Mouse (Mus musculus) CH12.LX (cell line): ENCODE results near the gene Znrf3. TPM values are rescaled to one million over a fixed set of nuclear protein-coding genes. Genes with fewer than 3 reads are reported as not detected.

Experiments
- DNase-seq: peaks from one replicate; pipeline ENCODE4 v3.0.0-alpha.2; 2013; ENCODE audit errors: extremely low read depth
- H3K27ac ChIP-seq: 2 replicates; pipeline ENCODE4 v1.5.1; 2012; ENCODE audit warnings: low read depth, mild to moderate bottlenecking, control low read depth, moderate library complexity; ENCODE audit not compliant: insufficient read depth
- H3K27me3 ChIP-seq: replicated peaks from 2 replicates; pipeline ENCODE3; 2012; ENCODE audit warnings: inconsistent platforms
- H3K36me3 ChIP-seq, 2 experiments: replicated peaks in 1 of 2; 2 replicates each; pipeline versions ENCODE3 to v1.6.1; 2012; ENCODE audit warnings: inconsistent platforms in 1 of 2, low read length in 1 of 2, mild to moderate bottlenecking in 1 of 2, mixed read lengths in 1 of 2, moderate library complexity in 1 of 2; ENCODE audit not compliant: control insufficient read depth in 1 of 2, insufficient read depth in 1 of 2
- H3K4me1 ChIP-seq, 2 experiments: 2 replicates each; pipeline ENCODE4 v1.6.1; 2012; ENCODE audit warnings: inconsistent platforms in 1 of 2, moderate library complexity in 1 of 2; ENCODE audit not compliant: insufficient read depth in 2 of 2, control insufficient read depth in 1 of 2
- H3K4me2 ChIP-seq: 2 replicates; pipeline ENCODE4 v1.6.1; 2012; ENCODE audit warnings: low read depth, mild to moderate bottlenecking, control low read depth; ENCODE audit not compliant: poor library complexity, insufficient read depth, severe bottlenecking
- H3K4me3 ChIP-seq, 3 experiments: fragments of 150-350 bp in 1 of 3; sonication (generic) in 1 of 3; replicated peaks in 1 of 3; 2 replicates each; pipeline versions ENCODE3 to v1.5.1; 2011 to 2012; ENCODE audit warnings: low read depth in 2 of 3, low read length in 2 of 3, mild to moderate bottlenecking in 2 of 3, moderate library complexity in 2 of 3, control low read depth in 1 of 3, improper control_type of control experiment in 1 of 3, inconsistent platforms in 1 of 3, mixed read lengths in 1 of 3; ENCODE audit not compliant: poor library complexity in 1 of 3
- H3K79me2 ChIP-seq: replicated peaks from 2 replicates; pipeline ENCODE4 v1.6.1; 2012; ENCODE audit warnings: mild to moderate bottlenecking, moderate library complexity; ENCODE audit not compliant: control insufficient read depth, poor library complexity, insufficient read depth, severe bottlenecking; ENCODE audit errors: extremely low read depth
- H3K9ac ChIP-seq: 2 replicates; pipeline ENCODE4 v1.6.1; 2012; ENCODE audit warnings: low read depth, mild to moderate bottlenecking, control low read depth, moderate library complexity; ENCODE audit not compliant: insufficient read depth
- H3K9me3 ChIP-seq: replicated peaks from 2 replicates; pipeline ENCODE3; 2012; ENCODE audit warnings: low read length, inconsistent platforms, mixed read lengths
- BHLHE40 ChIP-seq: IDR thresholded peaks from 2 replicates; pipeline ENCODE4 v1.6.1; 2011; ENCODE audit warnings: mild to moderate bottlenecking, low read depth, low read length, improper control_type of control experiment
- CHD1 ChIP-seq: IDR thresholded peaks from 2 replicates; pipeline ENCODE4 v1.6.1; 2012; ENCODE audit warnings: low read depth, low read length, improper control_type of control experiment, inconsistent platforms
- E2F4 ChIP-seq: IDR thresholded peaks from 2 replicates; pipeline ENCODE4 v1.6.1; 2011; ENCODE audit warnings: low read depth, low read length, improper control_type of control experiment; ENCODE audit not compliant: insufficient replicate concordance
- EP300 ChIP-seq: IDR thresholded peaks from 2 replicates; pipeline ENCODE4 v1.6.1; 2011; ENCODE audit warnings: low read length, improper control_type of control experiment
- ETS1 ChIP-seq: conservative IDR thresholded peaks from 2 replicates; pipeline ENCODE4 v1.6.1; 2012; ENCODE audit warnings: low read depth, mild to moderate bottlenecking, inconsistent platforms, low read length, improper control_type of control experiment, moderate library complexity
- HCFC1 ChIP-seq: IDR thresholded peaks from 2 replicates; pipeline ENCODE4 v1.6.1; 2012; ENCODE audit warnings: low read depth, mild to moderate bottlenecking, inconsistent platforms, low read length, improper control_type of control experiment
- JUND ChIP-seq: conservative IDR thresholded peaks from 2 replicates; pipeline ENCODE4 v1.6.1; 2011; ENCODE audit warnings: low read depth, low read length, improper control_type of control experiment
- MAX ChIP-seq: IDR thresholded peaks from 2 replicates; pipeline ENCODE4 v1.6.1; 2011; ENCODE audit warnings: low read length, improper control_type of control experiment
- MAZ ChIP-seq: IDR thresholded peaks from 2 replicates; pipeline ENCODE4 v1.6.1; 2012; ENCODE audit warnings: low read depth, mild to moderate bottlenecking, inconsistent platforms, low read length, improper control_type of control experiment, moderate library complexity
- MEF2A ChIP-seq: IDR thresholded peaks from 2 replicates; pipeline ENCODE4 v1.6.1; 2014; ENCODE audit warnings: low read depth, mild to moderate bottlenecking, inconsistent platforms, low read length, improper control_type of control experiment, borderline replicate concordance
- NELFE ChIP-seq: IDR thresholded peaks from 2 replicates; pipeline ENCODE4 v1.6.1; 2011; ENCODE audit warnings: low read depth, low read length, improper control_type of control experiment
- PAX5 ChIP-seq: IDR thresholded peaks from 2 replicates; pipeline ENCODE4 v1.6.1; 2012; ENCODE audit warnings: low read length, inconsistent platforms, mixed read lengths
- RAD21 ChIP-seq: IDR thresholded peaks from 2 replicates; pipeline ENCODE4 v1.6.1; 2011; ENCODE audit warnings: low read depth, mild to moderate bottlenecking, low read length, improper control_type of control experiment, moderate library complexity
- RCOR1 ChIP-seq: conservative IDR thresholded peaks from 2 replicates; pipeline ENCODE4 v1.6.1; 2012; ENCODE audit warnings: low read depth, mild to moderate bottlenecking, inconsistent platforms, low read length, improper control_type of control experiment
- SIN3A ChIP-seq: IDR thresholded peaks from 2 replicates; pipeline ENCODE4 v1.6.1; 2012; ENCODE audit warnings: low read length, improper control_type of control experiment, inconsistent platforms
- SMC3 ChIP-seq: IDR thresholded peaks from 2 replicates; pipeline ENCODE4 v1.6.1; 2011; ENCODE audit warnings: low read depth, low read length, improper control_type of control experiment
- UBTF ChIP-seq: IDR thresholded peaks from 2 replicates; pipeline ENCODE4 v1.6.1; 2012; ENCODE audit warnings: low read depth, mild to moderate bottlenecking, inconsistent platforms, low read length, improper control_type of control experiment, moderate library complexity
- ZC3H11A ChIP-seq: IDR thresholded peaks from 2 replicates; pipeline ENCODE4 v1.6.1; 2012; ENCODE audit warnings: low read depth, mild to moderate bottlenecking, inconsistent platforms, low read length, improper control_type of control experiment
- ZMIZ1 ChIP-seq: IDR thresholded peaks from 2 replicates; pipeline ENCODE4 v1.6.1; 2012; ENCODE audit warnings: low read depth, mild to moderate bottlenecking, inconsistent platforms, low read length, improper control_type of control experiment
- dilution Hi-C: fragments of 300-500 bp; cut with MboI; formaldehyde crosslinking; loops from 2 replicates; pipeline ENCODE4 v1.14.3; 2020; ENCODE audit warnings: low sequenced_read_pairs; ENCODE audit not compliant: extremely low pct_unique_long_range_greater_than_20kb, extremely low pct_ligation_motif_present
- in situ Hi-C: fragments of 300-500 bp; cut with MboI; formaldehyde crosslinking; loops from 3 replicates; pipeline ENCODE4 v1.14.3; 2019; ENCODE audit warnings: low sequenced_read_pairs, low pct_ligation_motif_present, low pct_unique_long_range_greater_than_20kb, mixed read lengths
- polyA plus RNA-seq: library from polyadenylated mRNA; unstranded; fragments of >175 nt; gene quantifications from 2 replicates; pipeline ENCODE4 v1.2.1, GENCODE M21; 2012; ENCODE audit warnings: low read depth; ENCODE audit not compliant: insufficient read length
- total RNA-seq, 2 experiments: library from RNA; depleted of rRNA; stranded (reverse); fragments of 300-350 nt in 1 of 2; fragments of >200 nt in 1 of 2; gene quantifications; 2 replicates each; pipeline ENCODE4 v1.2.3; 2012 to 2014

The Znrf3 gene
- total and polyA plus RNA-seq, 3 experiments: 1.1 to 2.7 (median 1.3) TPM

DNA sequence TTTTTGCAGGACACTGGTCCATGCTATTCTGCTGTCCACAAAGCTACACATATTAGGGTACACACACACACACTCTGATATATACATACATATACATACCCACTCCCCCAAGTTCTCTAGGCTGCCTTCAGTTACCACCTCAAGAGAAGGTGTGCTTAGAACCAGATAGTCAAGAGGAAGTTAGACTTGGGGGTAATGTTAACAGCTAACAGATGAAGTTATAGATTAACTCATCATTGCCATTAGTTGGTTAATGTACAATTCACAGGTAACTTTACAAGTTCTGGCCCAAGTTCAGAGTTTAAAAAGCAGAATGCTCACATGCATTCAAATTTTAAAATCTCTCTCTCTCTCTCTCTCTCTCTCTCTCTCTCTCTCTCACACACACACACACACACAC lies 138.6 kb downstream of the Znrf3 start:
- in situ Hi-C loops: no loop called here
- dilution Hi-C loops: no loop called here
- no peak for DNase-seq

DNA sequence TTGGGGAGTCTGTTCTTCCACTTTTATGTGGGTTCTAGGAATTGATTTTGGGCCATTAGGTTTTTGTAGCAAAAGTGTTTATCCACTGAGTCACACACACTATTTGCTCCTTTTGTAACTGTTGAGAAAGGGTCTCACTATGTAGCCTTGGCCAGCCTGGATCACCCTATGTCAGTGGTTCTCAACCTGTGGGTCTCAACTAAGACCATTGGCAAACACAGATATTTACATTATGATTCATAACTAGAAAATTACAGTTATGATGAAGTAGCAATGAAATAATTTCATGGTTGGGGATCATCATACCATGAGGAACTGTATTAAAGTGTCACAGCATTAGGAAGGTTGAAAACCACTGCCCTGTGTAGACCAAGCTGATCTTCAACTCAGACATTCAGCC lies 140.1 kb downstream of the Znrf3 start:
- Histone ChIP-seq H3K4me3 (no peak overlapping the region), H3K9ac (no peak overlapping the region), H3K27me3 (no peaks in the 10 kb centered on the region), H3K79me2 (no peaks in the 10 kb centered on the region), H3K27ac (no peak overlapping the region), H3K36me3 (peaks cover 0 to 2% of the 10 kb centered on the region in 2 experiments), H3K9me3 (no peaks in the 10 kb centered on the region), H3K4me1 (no peaks in the 10 kb centered on the region), H3K4me2 (no peak overlapping the region)
- in situ Hi-C loops: no loop called here
- TF ChIP-seq RAD21 (no peak), BHLHE40 (no peak), ZC3H11A (no peak), MAX (no peak), SIN3A (no peak), JUND (no peak)
- DNase-seq: no peak
- dilution Hi-C loops: no loop called here

More for the DNA sequence above, 138.6 kb downstream of the Znrf3 start:
- no peak overlapping the region for H3K27ac ChIP-seq
- H3K4me3 ChIP-seq: no peak overlapping the region
- no peaks in the 10 kb centered on the region for H3K27me3 ChIP-seq
- no peaks in the 10 kb centered on the region for H3K4me1 ChIP-seq
- no peak overlapping the region for H3K9ac ChIP-seq
- TF ChIP-seq SMC3: no peak
- no peak for TF ChIP-seq E2F4
- no peak for TF ChIP-seq ZC3H11A
- no peak for TF ChIP-seq PAX5
- TF ChIP-seq SIN3A: no peak
- no peak for TF ChIP-seq MAX
- TF ChIP-seq EP300: no peak
- no peak for TF ChIP-seq JUND
- no peak for TF ChIP-seq CHD1
- TF ChIP-seq NELFE: no peak
- no peak for TF ChIP-seq UBTF
- no peak for TF ChIP-seq HCFC1
- TF ChIP-seq RCOR1: no peak
- TF ChIP-seq ETS1: no peak
- no peak for TF ChIP-seq ZMIZ1
- TF ChIP-seq MEF2A: no peak
- TF ChIP-seq BHLHE40: no peak
- TF ChIP-seq MAZ: no peak
- TF ChIP-seq, all 38 proteins: peak for 0
- no peaks in the 10 kb centered on the region for H3K79me2 ChIP-seq
- no peak overlapping the region for H3K4me2 ChIP-seq
- H3K36me3 ChIP-seq: peaks cover 0 to 2% of the 10 kb centered on the region in 2 experiments
- no peaks in the 10 kb centered on the region for H3K9me3 ChIP-seq
